Mouse (Mus musculus): ENCODE measurements around the gene Atp5h. TPM values are rescaled to one million over a fixed set of nuclear protein-coding genes. Genes with fewer than 3 reads are reported as not detected.

Gene Atp5h
- polyA plus RNA-seq, 1 experiment, result 61.5 TPM

DNA sequence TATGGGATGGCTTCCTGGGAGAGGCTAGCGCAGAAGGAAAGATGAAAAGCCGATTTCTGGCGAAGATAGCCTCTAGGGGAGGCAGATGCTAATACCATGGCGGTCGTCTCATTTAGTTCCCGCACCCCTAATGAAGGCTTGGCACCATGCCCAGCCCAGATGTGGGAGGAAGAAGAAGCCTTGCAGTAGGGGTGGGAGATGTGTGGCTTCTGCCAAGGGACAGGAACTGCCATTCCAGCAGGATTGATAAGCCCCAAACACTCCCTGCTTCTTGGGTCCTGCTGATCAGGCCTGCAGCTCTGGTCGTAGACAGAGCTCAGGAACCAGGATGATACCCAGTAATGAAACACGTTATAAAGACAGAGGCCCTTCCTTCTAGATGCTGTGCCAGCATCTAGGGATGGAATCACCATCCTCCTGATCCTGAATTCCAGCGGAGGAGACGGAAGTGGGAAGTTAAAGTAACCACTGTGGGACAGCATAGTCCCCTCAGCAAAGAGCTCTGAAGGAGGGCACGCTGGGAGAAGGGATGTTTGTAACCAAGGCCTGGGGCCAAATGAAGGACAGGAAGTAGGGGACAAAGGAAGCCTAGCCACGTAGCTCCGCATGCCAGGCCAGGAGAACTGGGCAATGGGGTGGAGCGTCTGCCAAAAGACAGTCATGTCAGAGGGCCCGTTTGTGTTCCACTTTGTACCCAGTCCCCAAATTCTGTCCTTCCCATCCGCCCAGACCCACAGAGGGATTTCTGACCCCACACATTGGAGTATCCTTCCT, 35.9 kb downstream of the Atp5h start:
- 57% methylated on average over 16 of the region's 16 CpGs for WGBS
- Histone ChIP-seq H3K27me3 (ENCODE audit: control insufficient read depth, insufficient read depth, low read length) (no peaks in the 10 kb centered on the region), H3K36me3 (ENCODE audit: control insufficient read depth, insufficient read depth, low read length) (no peaks in the 10 kb centered on the region), H3K4me1 (ENCODE audit: control insufficient read depth, insufficient read depth, insufficient read length, low read length) (peaks cover 3% of the 10 kb centered on the region), H3K27ac (ENCODE audit: insufficient read depth, low read depth, low read length) (no peak overlapping the region), H3K4me3 (ENCODE audit: low read depth, low read length) (no peak overlapping the region)
- TF ChIP-seq CTCF (IDR thresholded peaks at IDR 0.05; ENCODE audit: extremely low read depth, insufficient read length, insufficient replicate concordance, low read depth, low read length) (no peak), POLR2A (IDR thresholded peaks at IDR 0.05; ENCODE audit: low read depth, low read length) (no peak)

DNA sequence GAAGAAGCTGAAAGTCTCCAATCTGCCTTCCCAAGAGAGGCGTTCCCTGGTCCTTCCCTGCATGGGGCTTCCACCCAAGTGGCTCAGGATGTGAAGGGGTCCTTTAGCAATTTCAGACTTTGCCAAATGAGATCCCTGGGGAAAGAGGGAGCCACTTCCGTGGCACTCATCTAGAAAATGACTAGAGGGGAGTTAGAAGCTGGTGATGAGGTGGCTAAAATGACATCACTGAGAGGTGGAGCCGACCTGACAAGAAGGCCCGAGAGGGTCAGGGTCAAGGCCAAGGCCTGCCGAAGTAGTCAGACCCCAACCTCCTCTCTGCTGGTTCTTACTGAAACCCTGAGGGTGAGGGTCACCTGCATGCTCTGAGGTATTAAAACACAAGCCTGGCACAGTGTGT, 36.9 kb downstream of the Atp5h start:
- TF ChIP-seq POLR2A (IDR thresholded peaks at IDR 0.05; ENCODE audit: low read depth, low read length), result no peak
- TF ChIP-seq CTCF (IDR thresholded peaks at IDR 0.05; ENCODE audit: extremely low read depth, insufficient read length, insufficient replicate concordance, low read depth, low read length), result no peak
- no peaks in the 10 kb centered on the region for H3K27me3 ChIP-seq (ENCODE audit: control insufficient read depth, insufficient read depth, low read length)
- H3K4me1 ChIP-seq (ENCODE audit: control insufficient read depth, insufficient read depth, insufficient read length, low read length), result peaks cover 3% of the 10 kb centered on the region
- H3K4me3 ChIP-seq (ENCODE audit: low read depth, low read length), result peak overlapping the region; percentile 70
- H3K36me3 ChIP-seq (ENCODE audit: control insufficient read depth, insufficient read depth, low read length), result no peaks in the 10 kb centered on the region
- 50% methylated on average over 5 of the region's 5 CpGs for WGBS
- H3K27ac ChIP-seq (ENCODE audit: insufficient read depth, low read depth, low read length), result no peak overlapping the region

DNA sequence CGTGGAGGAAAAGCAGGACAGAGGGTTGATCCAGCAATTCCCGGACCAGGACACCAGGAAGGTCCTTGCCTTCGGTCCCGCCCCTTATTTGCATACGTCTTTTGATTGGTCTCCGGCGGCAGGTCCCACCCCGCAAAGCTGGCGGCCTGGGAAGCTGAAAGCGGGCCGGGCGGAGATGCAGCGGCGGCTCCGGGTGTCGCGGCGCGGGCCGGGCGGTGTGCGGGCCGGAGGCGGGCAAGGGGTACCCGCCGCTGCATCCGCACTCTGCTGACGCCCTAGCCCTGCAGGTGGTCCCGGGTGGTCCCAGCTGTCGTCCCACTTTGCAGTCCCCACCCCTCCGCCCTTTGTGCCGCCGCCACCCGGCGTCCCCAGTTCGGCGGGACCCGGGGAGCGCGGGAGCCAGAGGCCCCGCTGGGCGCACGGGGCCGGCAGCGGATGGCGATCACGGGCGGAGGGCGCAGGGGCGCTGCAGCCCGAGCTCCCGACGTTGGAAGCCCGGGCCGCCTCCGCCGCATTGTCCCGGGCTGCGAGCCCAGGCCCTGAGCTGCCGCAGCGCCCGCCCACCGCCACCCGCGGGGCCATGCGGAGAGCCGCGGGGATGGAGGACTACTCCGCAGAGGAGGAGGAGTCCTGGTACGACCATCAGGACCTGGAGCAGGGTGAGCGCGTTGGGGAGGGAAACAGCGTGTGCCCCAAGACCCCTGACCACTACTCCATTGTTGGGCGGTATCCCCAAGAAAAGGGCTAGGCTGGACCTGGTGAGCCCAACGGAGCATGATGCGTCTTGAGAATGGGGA, 37.8 kb downstream of the Atp5h start, which contains the start of gene Cdr2l:
TSS of gene Cdr2l (plus strand) at position 174 of the 797 bp plus-strand sequence.
- no peaks in the 10 kb centered on the region for H3K36me3 ChIP-seq (ENCODE audit: control insufficient read depth, insufficient read depth, low read length)
- WGBS, result 1% methylated on average over 76 of the region's 76 CpGs
- no peaks in the 10 kb centered on the region for H3K27me3 ChIP-seq (ENCODE audit: control insufficient read depth, insufficient read depth, low read length)
- peak within 1 kb of the TSS; percentile 55 for H3K27ac ChIP-seq (ENCODE audit: insufficient read depth, low read depth, low read length)
- H3K4me1 ChIP-seq (ENCODE audit: control insufficient read depth, insufficient read depth, insufficient read length, low read length), result peaks cover 3% of the 10 kb centered on the region
- TF ChIP-seq POLR2A (IDR thresholded peaks at IDR 0.05; ENCODE audit: low read depth, low read length), result peak; percentile 47; the same call in 1 of the 2 replicates
- TF ChIP-seq CTCF (IDR thresholded peaks at IDR 0.05; ENCODE audit: extremely low read depth, insufficient read length, insufficient replicate concordance, low read depth, low read length), result no peak
- peak within 1 kb of the TSS; percentile 70 for H3K4me3 ChIP-seq (ENCODE audit: low read depth, low read length)

DNA sequence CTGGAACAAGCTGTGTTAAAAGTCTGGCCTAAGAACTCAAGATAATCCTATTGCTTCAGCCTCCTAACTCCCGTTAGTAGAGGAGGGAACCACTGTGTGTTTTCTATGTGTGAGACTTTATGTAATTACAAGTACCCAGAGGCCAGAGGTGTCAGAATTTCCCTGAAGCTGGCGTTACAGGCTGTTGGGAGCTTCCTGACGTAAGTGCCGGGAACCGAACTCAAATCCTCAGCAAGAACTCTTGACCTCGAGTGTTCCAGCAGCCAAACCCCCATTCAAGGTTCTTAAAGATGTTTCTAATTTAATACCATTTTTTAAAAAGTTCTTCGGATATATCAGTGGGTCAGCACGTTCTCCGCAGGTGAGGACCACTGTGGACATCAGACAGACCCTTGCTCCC, 38.5 kb downstream of the Atp5h start:
- TF ChIP-seq CTCF (IDR thresholded peaks at IDR 0.05; ENCODE audit: extremely low read depth, insufficient read length, insufficient replicate concordance, low read depth, low read length), result no peak
- no peak for TF ChIP-seq POLR2A (IDR thresholded peaks at IDR 0.05; ENCODE audit: low read depth, low read length)
- Histone ChIP-seq H3K27ac (ENCODE audit: insufficient read depth, low read depth, low read length) (peak overlapping the region; percentile 55), H3K36me3 (ENCODE audit: control insufficient read depth, insufficient read depth, low read length) (no peaks in the 10 kb centered on the region), H3K4me1 (ENCODE audit: control insufficient read depth, insufficient read depth, insufficient read length, low read length) (peaks cover 3% of the 10 kb centered on the region), H3K4me3 (ENCODE audit: low read depth, low read length) (peak overlapping the region; percentile 34; the same call in 1 of the 2 replicates), H3K27me3 (ENCODE audit: control insufficient read depth, insufficient read depth, low read length) (no peaks in the 10 kb centered on the region)
- 35% methylated on average over 9 of the region's 9 CpGs for WGBS

DNA sequence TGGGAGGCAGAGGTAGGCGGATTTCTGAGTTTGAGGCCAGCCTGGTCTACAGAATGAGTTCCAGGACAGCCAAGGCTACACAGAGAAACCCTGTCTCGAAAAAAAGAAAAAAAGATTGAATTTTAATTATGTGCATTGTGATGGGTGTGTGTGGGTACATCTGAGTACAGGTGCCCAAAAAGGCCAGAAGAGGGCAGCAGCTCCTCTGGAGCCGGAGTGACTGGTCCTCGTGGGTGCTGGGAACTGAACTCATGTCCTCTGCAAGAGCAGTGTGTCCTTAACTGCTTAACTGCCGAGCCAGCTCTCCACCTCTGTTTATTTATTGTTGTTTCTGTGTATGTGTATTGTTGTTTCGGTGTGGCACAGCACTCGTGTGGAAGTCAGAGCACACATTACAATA, 41.9 kb downstream of the Atp5h start:
- H3K27ac ChIP-seq (ENCODE audit: insufficient read depth, low read depth, low read length), result no peak overlapping the region
- H3K4me3 ChIP-seq (ENCODE audit: low read depth, low read length), result no peak overlapping the region
- peaks cover 12% of the 10 kb centered on the region for H3K4me1 ChIP-seq (ENCODE audit: control insufficient read depth, insufficient read depth, insufficient read length, low read length)
- H3K27me3 ChIP-seq (ENCODE audit: control insufficient read depth, insufficient read depth, low read length), result no peaks in the 10 kb centered on the region; the same call in 1 of the 2 replicates
- TF ChIP-seq POLR2A (IDR thresholded peaks at IDR 0.05; ENCODE audit: low read depth, low read length), result no peak
- 87% methylated on average over 7 of the region's 7 CpGs for WGBS
- H3K36me3 ChIP-seq (ENCODE audit: control insufficient read depth, insufficient read depth, low read length), result no peaks in the 10 kb centered on the region

DNA sequence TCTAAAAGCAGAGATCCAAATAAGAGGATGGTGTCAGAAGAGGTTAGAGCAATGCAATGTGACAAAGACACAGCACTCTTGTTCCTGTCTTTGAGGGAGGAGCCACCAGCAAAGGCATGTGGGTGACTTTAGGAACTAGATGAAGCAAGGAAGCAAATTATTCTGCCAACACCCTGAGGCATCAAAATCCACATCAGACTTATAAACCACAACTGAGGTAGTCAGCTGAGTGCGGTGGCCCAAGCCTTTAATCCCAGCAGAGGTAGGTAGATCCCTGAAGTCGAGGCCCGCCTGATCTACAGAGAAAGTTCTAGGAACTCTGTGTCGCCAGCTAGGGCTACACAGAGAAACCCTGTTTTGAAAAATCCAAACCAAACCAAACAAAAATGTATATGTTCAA, 42.5 kb downstream of the Atp5h start:
- Histone ChIP-seq H3K4me3 (ENCODE audit: low read depth, low read length) (no peak overlapping the region), H3K27ac (ENCODE audit: insufficient read depth, low read depth, low read length) (no peak overlapping the region), H3K27me3 (ENCODE audit: control insufficient read depth, insufficient read depth, low read length) (no peaks in the 10 kb centered on the region; the same call in 1 of the 2 replicates), H3K36me3 (ENCODE audit: control insufficient read depth, insufficient read depth, low read length) (no peaks in the 10 kb centered on the region), H3K4me1 (ENCODE audit: control insufficient read depth, insufficient read depth, insufficient read length, low read length) (peaks cover 11% of the 10 kb centered on the region)
- TF ChIP-seq POLR2A (IDR thresholded peaks at IDR 0.05; ENCODE audit: low read depth, low read length), result no peak
- 89% methylated on average over 4 of the region's 4 CpGs for WGBS

DNA sequence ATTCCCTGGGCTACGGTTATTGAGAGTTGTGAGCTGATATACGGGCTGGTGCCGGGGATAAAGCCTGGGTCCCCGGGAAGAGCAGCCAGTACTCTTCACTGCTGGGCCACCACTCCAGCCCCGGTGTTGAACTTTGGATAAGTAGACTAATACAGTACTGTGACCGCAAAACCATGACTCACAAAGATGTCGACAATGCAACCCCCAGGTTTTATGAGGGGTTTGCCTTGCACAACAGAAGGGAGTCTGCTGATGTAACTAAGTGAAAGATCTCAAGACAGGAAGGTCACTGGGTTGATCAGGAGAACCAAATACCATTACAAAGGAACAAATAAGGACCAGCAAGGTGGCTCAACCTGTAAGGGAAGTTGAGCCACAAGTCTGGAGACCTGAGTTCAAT, 43.0 kb downstream of the Atp5h start:
- Histone ChIP-seq H3K4me1 (ENCODE audit: control insufficient read depth, insufficient read depth, insufficient read length, low read length) (peaks cover 9% of the 10 kb centered on the region), H3K36me3 (ENCODE audit: control insufficient read depth, insufficient read depth, low read length) (no peaks in the 10 kb centered on the region), H3K27ac (ENCODE audit: insufficient read depth, low read depth, low read length) (no peak overlapping the region), H3K4me3 (ENCODE audit: low read depth, low read length) (no peak overlapping the region), H3K27me3 (ENCODE audit: control insufficient read depth, insufficient read depth, low read length) (no peaks in the 10 kb centered on the region; the same call in 1 of the 2 replicates)
- 30% methylated on average over 7 of the region's 7 CpGs for WGBS
- TF ChIP-seq POLR2A (IDR thresholded peaks at IDR 0.05; ENCODE audit: low read depth, low read length) (no peak), CTCF (IDR thresholded peaks at IDR 0.05; ENCODE audit: extremely low read depth, insufficient read length, insufficient replicate concordance, low read depth, low read length) (no peak)

Data from small intestine, adult 2 months (tissue).